Mouse (Mus musculus): ENCODE results near the gene Tsen54.

Tsen54 gene

GRCm38 (mm10) chr11:115803072-115803709, 11.3 kb upstream of the Tsen54 start:
- no peak for DNase-seq (ENCODE audit: low spot score in 2 of 2)

DNA sequence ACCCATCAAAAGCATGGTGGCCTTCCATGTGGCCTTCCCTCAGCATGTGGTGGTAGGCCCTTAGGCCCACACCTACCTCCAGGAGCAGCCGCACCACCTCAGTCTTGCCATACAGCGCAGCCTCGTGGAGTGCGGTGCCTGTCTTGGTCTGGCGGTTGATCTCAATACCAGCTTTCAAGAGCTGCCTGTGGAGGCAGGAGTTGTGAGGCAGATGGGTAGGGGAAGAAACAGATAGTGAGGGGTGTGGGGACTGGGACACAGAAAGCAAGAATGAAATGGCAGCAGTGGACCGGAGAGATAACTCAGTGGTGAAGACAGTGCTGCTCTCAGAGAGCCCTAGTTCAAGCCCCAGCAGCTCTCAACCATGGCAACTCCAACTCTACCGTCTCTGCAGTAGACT, 9.5 kb upstream of the Tsen54 start:
- DNase-seq (ENCODE audit: low spot score in 2 of 2): no peak

DNA sequence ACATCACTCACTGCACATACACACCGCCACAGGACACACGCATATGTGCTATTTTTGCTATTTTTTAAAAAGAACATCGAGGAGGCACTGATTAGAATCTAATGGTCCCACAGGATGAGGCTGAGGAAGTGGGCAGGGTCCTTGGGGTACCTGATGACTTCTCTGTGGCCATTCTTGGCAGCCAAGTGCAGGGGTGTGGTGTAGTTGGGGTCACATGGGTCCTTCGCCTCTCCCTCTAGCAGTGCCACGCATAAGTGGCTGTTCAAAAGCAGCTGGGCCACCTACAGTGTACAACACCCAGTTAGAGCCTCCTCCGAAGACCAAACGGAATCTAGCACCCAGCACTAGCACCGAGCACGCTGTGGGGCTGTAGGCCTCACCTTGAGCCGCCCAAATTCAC, 8.4 kb upstream of the Tsen54 start:
- no peak for DNase-seq (ENCODE audit: low spot score in 2 of 2)

- DNase-seq (ENCODE audit: low spot score in 2 of 2): no peak
These were observed 7.2 kb upstream of the Tsen54 start for GRCm38 (mm10) chr11:115807306-115807705.

DNA sequence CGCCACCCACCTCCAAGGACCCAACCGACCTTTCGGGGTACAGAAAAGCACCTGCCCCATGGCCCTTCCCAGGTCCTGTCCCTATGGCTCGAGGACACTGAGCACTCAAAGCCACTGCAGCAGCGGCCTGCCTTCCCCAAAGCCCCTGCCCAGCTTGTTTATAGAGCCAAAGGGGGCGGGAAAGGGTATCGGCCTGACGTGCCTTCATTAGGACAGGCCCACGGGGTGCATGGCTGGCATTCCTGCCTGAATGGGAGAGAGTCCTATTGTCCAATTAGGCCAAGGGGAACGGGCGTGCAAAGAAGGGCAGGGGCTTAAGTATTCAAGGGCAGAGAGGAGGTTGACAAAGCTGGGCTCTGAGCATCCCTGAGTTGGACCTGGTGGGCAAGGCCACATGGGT, 6.6 kb upstream of the Tsen54 start:
- DNase-seq (ENCODE audit: low spot score in 2 of 2): no peak

GRCm38 (mm10) chr11:115808696-115809310, 5.7 kb upstream of the Tsen54 start:
- no peak for DNase-seq (ENCODE audit: low spot score in 2 of 2)

DNA sequence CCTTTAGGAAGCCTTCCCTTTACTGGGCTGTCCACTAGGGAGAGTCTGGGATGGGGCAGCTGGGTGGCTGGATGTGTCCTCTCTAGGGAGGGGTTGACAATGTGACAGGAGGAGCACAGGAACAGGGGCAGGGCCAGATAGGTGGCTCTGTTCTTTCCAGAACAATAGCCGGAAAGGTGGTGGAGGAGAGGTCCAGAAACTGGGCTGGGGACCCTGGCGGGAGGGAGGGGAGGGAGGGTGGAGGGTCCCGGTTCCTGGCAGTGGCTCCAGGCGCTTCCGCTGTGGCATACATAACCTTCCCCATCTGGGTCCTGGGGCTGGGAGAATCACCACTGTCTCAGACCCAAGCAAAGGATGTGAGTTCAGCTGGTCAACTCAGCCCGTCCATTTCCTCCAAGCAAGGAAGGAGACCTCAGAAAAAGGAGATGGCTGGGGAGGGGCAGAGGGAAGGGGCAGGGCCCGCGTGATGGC, 5.2 kb upstream of the Tsen54 start:
- peak in 1 of 2 experiments; percentile 25 for DNase-seq (ENCODE audit: low spot score in 2 of 2)

DNA sequence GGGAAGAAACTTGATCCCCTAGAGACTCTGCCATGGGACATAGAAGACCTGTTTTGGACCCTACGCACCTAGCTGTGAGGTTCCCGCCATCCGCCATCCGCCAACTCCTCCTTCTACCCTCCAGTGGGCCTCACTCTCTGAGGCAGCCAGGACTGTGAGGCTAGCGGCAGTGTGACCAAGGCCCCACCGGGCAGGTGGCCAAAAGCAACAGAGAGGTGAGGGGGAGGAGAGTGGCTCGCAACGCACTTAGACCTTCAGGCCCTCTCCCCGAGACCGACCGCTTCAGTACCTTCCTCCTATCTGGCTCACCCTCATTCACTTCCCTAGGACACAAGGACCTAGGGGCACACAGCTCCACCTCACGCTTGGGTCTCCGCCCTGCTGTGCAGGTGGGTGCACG, 4.1 kb upstream of the Tsen54 start:
- peak in 1 of 2 experiments; percentile 60 for DNase-seq (ENCODE audit: low spot score in 2 of 2)

DNA sequence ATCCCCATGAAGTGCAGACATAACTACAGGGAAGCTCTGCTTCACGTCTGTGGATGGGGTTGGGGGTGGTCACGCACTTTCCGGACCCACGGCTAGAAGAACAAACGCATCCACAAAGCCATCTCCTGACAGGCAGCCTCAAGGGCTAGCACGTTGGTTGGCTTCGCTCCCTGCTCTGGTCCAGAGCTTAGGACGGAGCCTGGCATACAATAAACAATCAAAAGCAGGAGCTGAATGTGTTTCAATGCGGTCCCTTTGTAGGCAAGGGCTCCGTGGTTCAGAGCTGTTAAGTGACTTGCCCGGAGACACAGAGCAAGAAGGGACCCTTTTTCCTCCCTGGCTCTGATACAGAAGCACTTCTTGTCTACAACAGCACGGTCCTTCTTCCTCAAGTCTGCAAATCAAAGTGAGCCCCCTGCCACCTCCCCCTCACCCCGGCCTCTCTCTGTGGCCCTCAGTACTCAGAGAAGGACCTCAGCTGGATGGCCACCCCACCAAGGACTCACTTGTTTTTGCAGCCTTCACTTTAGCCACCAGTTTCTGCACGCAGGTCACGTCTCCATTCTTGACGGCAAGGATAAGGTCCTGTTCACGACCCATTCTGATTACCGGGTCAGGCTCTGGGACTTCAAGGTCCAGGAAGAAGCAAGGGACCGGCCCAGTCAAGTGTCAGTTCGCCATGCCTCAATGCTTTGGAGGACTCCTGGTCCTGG, 3.0 kb upstream of the Tsen54 start:
- DNase-seq (ENCODE audit: low spot score in 2 of 2): no peak

DNA sequence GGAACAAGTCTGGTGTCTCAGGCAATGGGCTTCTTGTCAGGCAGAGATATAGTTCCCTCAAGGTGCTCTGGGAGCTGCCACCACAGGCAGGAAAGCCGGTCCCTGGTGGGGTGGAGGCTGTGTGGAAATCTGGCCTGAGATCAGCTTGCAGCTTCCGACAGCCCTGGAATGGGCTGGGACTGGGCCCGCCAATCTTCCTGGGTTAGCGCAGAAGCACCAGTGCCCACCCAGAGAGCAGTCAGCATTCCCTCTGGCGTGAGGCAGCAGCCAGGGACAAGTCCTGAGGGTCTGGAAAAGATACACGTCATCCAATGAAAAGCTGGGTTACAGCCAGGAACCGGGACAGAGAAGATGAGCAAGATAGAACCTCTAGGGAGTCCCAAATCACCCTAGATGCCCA, 2.4 kb upstream of the Tsen54 start:
- peak in 1 of 2 experiments; percentile 52 for DNase-seq (ENCODE audit: low spot score in 2 of 2)

DNA sequence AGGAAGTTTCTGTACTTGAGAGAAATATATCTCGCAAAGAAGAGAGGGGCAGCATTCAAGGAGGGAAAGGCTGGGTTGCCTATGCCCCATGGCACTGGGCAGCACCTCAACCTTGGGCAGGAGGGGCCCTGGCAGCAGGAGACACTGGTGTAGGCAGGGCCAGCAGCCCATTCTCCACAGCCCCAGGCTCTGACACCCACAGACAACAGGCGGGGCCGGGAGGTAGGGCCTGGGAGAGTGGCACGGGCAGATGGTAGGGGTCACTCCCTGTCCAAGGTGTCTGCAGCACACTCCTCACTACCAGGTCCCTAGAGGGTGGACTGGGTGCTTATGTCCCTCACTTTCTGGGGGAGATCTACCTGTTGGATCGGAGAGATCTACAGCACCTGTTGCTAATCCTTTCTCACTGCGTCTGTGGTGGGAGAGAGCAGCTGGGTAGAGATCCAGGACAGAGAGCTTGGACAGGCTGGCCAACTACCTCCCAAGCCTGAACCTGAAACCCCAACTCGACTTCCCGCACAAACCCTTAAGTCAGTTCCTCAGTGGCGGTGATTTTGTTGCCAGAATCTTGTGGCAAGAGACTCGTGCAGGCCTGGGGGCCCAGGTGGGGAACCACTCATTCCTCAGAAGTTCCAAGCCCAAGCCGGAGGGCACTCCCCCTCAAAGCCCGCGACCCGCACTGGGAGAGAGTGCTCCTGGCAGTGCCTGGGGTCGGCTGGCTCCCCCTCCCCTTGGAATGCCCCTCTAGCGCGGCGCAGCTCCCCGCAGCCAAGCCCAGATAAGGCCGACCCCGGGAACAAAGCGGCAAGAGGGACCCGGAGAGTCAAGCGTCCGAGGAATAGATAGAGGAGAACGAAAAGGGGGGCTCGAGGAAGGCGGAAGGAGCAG, 1.7 kb upstream of the Tsen54 start:
- DNase-seq (ENCODE audit: low spot score in 2 of 2): no peak

- DNase-seq (ENCODE audit: low spot score in 2 of 2): peak; percentile 91 to 96
These were observed 822 bp upstream of the Tsen54 start, which contains the start of gene Caskin2 for GRCm38 (mm10) chr11:115813507-115814296. Gene Caskin2, minus strand, starts transcription at chr11:115813639.

GRCm38 (mm10) chr11:115817331-115817730, 2.8 kb downstream of the Tsen54 start:
- no peak for DNase-seq (ENCODE audit: low spot score in 2 of 2)

- no peak for DNase-seq (ENCODE audit: low spot score in 2 of 2)
These were observed 5.5 kb downstream of the Tsen54 start for GRCm38 (mm10) chr11:115819915-115820623.

DNA sequence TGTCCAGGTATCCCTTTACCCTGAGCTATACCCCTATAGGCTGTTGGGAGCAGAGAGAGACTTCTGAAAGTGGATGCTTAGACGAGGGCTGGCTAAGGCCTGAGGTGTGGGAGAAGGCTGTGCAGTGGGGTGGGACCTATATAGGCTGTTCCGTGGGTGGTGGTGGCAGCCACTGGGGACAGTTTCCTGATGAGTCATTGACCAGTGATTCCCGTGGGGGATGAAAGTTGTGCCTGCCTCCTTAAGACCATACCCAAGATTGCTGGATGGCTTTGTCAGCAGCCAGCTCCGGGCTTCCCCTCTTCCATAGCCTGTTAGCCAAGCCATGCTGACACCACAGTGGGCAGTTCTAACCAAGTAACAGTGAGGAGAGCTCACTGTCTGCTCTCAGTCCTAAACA, 6.5 kb downstream of the Tsen54 start:
- no peak for DNase-seq (ENCODE audit: low spot score in 2 of 2)

- peak; percentile 83 to 89 for DNase-seq (ENCODE audit: low spot score in 2 of 2)
These were observed 9.5 kb downstream of the Tsen54 start, which contains the start of gene Llgl2 for GRCm38 (mm10) chr11:115823774-115824740. Gene Llgl2, plus strand, starts transcription at chr11:115824049.

- DNase-seq (ENCODE audit: low spot score in 2 of 2): no peak
These were observed 10.3 kb downstream of the Tsen54 start for GRCm38 (mm10) chr11:115824813-115825212.

DNA sequence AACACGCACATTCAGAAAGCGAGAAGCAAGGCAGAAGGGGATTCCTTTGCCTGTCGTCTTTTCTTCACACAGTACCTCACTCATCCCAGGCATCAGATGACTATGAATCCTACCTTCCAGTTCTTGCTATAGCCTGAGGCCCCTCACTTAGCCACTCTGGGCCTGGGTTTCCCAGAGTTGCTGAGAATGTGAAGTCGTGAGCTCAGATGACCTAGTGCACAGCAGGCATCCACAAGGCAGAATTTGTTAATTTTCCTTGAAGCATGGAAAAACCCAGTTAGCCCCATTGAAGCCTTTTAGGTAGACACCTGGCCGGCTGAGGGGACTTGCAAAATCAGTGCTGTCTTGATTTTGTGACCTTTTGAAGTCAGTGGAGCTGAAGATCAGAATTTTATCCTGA, 12.0 kb downstream of the Tsen54 start:
- no peak for DNase-seq (ENCODE audit: low spot score in 2 of 2)

- DNase-seq (ENCODE audit: low spot score in 2 of 2): no peak
These were observed 13.1 kb downstream of the Tsen54 start for GRCm38 (mm10) chr11:115827624-115828023.
